Mouse (Mus musculus) small intestine, adult 2 months (tissue): ENCODE results near the gene Kdm4a.

Experiments used
- CTCF ChIP-seq: fragments of 200-500 bp; IDR thresholded peaks from 2 replicates; pipeline ENCODE4 v1.5.1; 2012; ENCODE audit warnings: low read depth, mild to moderate bottlenecking, control low read depth, inconsistent platforms, low read length, moderate library complexity, mixed read lengths; ENCODE audit not compliant: insufficient replicate concordance, insufficient read length; ENCODE audit errors: extremely low read depth
- POLR2A ChIP-seq: fragments of 200-500 bp; IDR thresholded peaks from 2 replicates; pipeline ENCODE4 v1.6.1; 2012; ENCODE audit warnings: low read depth, mild to moderate bottlenecking, control low read depth, inconsistent platforms, low read length, moderate library complexity

DNA sequence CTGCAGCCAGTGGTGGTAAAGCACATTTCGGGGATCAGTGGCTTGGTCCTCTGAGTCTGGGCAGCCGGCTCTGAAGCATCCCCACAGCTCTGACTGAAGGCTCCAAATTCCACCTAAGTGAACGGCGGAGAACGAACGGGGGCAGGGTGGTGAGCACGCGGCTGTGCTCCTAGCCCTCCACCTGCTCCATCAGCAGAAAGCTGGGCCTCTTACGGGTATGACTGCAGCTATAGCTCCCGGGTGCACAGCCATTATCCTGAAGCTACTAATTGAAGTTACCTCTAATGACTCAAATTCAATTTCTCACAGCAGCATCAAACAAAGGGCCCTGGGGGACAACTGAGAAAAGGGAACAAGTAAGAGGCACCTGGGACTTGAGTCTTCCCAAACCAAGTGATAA, 32.8 kb downstream of the Kdm4a start:
- TF ChIP-seq CTCF (no peak), POLR2A (no peak)
